Mouse (Mus musculus) CH12.LX (cell line): Measurements from ENCODE around the gene Srcap. TPM values are rescaled to one million over a fixed set of nuclear protein-coding genes. Genes with fewer than 3 reads are reported as not detected.
"Not testable (repeated sequence)": the region's sequence is repeated elsewhere in the genome, so short reads cannot be mapped to it uniquely, and the experiment has no call there.

Source experiments
- DNase-seq: peaks from one replicate; pipeline ENCODE4 v3.0.0-alpha.2; 2013; ENCODE audit errors: extremely low read depth
- H3K27ac ChIP-seq: 2 replicates; pipeline ENCODE4 v1.5.1; 2012; ENCODE audit warnings: low read depth, mild to moderate bottlenecking, control low read depth, moderate library complexity; ENCODE audit not compliant: insufficient read depth
- H3K27me3 ChIP-seq: replicated peaks from 2 replicates; pipeline ENCODE3; 2012; ENCODE audit warnings: inconsistent platforms
- H3K36me3 ChIP-seq, 2 experiments: replicated peaks in 1 of 2; 2 replicates each; pipeline versions ENCODE3 to v1.6.1; 2012; ENCODE audit warnings: inconsistent platforms in 1 of 2, low read length in 1 of 2, mild to moderate bottlenecking in 1 of 2, mixed read lengths in 1 of 2, moderate library complexity in 1 of 2; ENCODE audit not compliant: control insufficient read depth in 1 of 2, insufficient read depth in 1 of 2
- H3K4me1 ChIP-seq, 2 experiments: 2 replicates each; pipeline ENCODE4 v1.6.1; 2012; ENCODE audit warnings: inconsistent platforms in 1 of 2, moderate library complexity in 1 of 2; ENCODE audit not compliant: insufficient read depth in 2 of 2, control insufficient read depth in 1 of 2
- H3K4me2 ChIP-seq: 2 replicates; pipeline ENCODE4 v1.6.1; 2012; ENCODE audit warnings: low read depth, mild to moderate bottlenecking, control low read depth; ENCODE audit not compliant: poor library complexity, insufficient read depth, severe bottlenecking
- H3K4me3 ChIP-seq, 3 experiments: fragments of 150-350 bp in 1 of 3; sonication (generic) in 1 of 3; replicated peaks in 1 of 3; 2 replicates each; pipeline versions ENCODE3 to v1.5.1; 2011 to 2012; ENCODE audit warnings: low read depth in 2 of 3, low read length in 2 of 3, mild to moderate bottlenecking in 2 of 3, moderate library complexity in 2 of 3, control low read depth in 1 of 3, improper control_type of control experiment in 1 of 3, inconsistent platforms in 1 of 3, mixed read lengths in 1 of 3; ENCODE audit not compliant: poor library complexity in 1 of 3
- H3K79me2 ChIP-seq: replicated peaks from 2 replicates; pipeline ENCODE4 v1.6.1; 2012; ENCODE audit warnings: mild to moderate bottlenecking, moderate library complexity; ENCODE audit not compliant: control insufficient read depth, poor library complexity, insufficient read depth, severe bottlenecking; ENCODE audit errors: extremely low read depth
- H3K9ac ChIP-seq: 2 replicates; pipeline ENCODE4 v1.6.1; 2012; ENCODE audit warnings: low read depth, mild to moderate bottlenecking, control low read depth, moderate library complexity; ENCODE audit not compliant: insufficient read depth
- H3K9me3 ChIP-seq: replicated peaks from 2 replicates; pipeline ENCODE3; 2012; ENCODE audit warnings: low read length, inconsistent platforms, mixed read lengths
- BHLHE40 ChIP-seq: IDR thresholded peaks from 2 replicates; pipeline ENCODE4 v1.6.1; 2011; ENCODE audit warnings: mild to moderate bottlenecking, low read depth, low read length, improper control_type of control experiment
- CHD2 ChIP-seq: IDR thresholded peaks from 2 replicates; pipeline ENCODE4 v1.6.1; 2011; ENCODE audit warnings: low read length, improper control_type of control experiment
- E2F4 ChIP-seq: IDR thresholded peaks from 2 replicates; pipeline ENCODE4 v1.6.1; 2011; ENCODE audit warnings: low read depth, low read length, improper control_type of control experiment; ENCODE audit not compliant: insufficient replicate concordance
- EP300 ChIP-seq: IDR thresholded peaks from 2 replicates; pipeline ENCODE4 v1.6.1; 2011; ENCODE audit warnings: low read length, improper control_type of control experiment
- ETS1 ChIP-seq: conservative IDR thresholded peaks from 2 replicates; pipeline ENCODE4 v1.6.1; 2012; ENCODE audit warnings: low read depth, mild to moderate bottlenecking, inconsistent platforms, low read length, improper control_type of control experiment, moderate library complexity
- GABPA ChIP-seq: IDR thresholded peaks from 2 replicates; pipeline ENCODE4 v1.6.1; 2012; ENCODE audit warnings: low read depth, low read length, improper control_type of control experiment, inconsistent platforms; ENCODE audit not compliant: insufficient replicate concordance
- JUND ChIP-seq: conservative IDR thresholded peaks from 2 replicates; pipeline ENCODE4 v1.6.1; 2011; ENCODE audit warnings: low read depth, low read length, improper control_type of control experiment
- MAFK ChIP-seq: IDR thresholded peaks from 2 replicates; pipeline ENCODE4 v1.6.1; 2011; ENCODE audit warnings: low read length, improper control_type of control experiment; ENCODE audit not compliant: insufficient replicate concordance
- MEF2A ChIP-seq: IDR thresholded peaks from 2 replicates; pipeline ENCODE4 v1.6.1; 2014; ENCODE audit warnings: low read depth, mild to moderate bottlenecking, inconsistent platforms, low read length, improper control_type of control experiment, borderline replicate concordance
- NRF1 ChIP-seq: IDR thresholded peaks from 2 replicates; pipeline ENCODE4 v1.6.1; 2014; ENCODE audit warnings: low read depth, mild to moderate bottlenecking, inconsistent platforms, low read length, improper control_type of control experiment, moderate library complexity
- POLR2AphosphoS2 ChIP-seq: IDR thresholded peaks from 2 replicates; pipeline ENCODE4 v1.6.1; 2011; ENCODE audit warnings: low read depth, low read length, improper control_type of control experiment
- SMC3 ChIP-seq: IDR thresholded peaks from 2 replicates; pipeline ENCODE4 v1.6.1; 2011; ENCODE audit warnings: low read depth, low read length, improper control_type of control experiment
- TCF12 ChIP-seq: IDR thresholded peaks from 2 replicates; pipeline ENCODE4 v1.6.1; 2014; ENCODE audit warnings: low read depth, mild to moderate bottlenecking, inconsistent platforms, low read length, improper control_type of control experiment
- UBTF ChIP-seq: IDR thresholded peaks from 2 replicates; pipeline ENCODE4 v1.6.1; 2012; ENCODE audit warnings: low read depth, mild to moderate bottlenecking, inconsistent platforms, low read length, improper control_type of control experiment, moderate library complexity
- USF1 ChIP-seq: IDR thresholded peaks from 2 replicates; pipeline ENCODE4 v1.6.1; 2014; ENCODE audit warnings: low read depth, mild to moderate bottlenecking, inconsistent platforms, low read length, improper control_type of control experiment
- USF2 ChIP-seq: conservative IDR thresholded peaks from 2 replicates; pipeline ENCODE4 v1.6.1; 2011; ENCODE audit warnings: low read depth, low read length, improper control_type of control experiment
- ZC3H11A ChIP-seq: IDR thresholded peaks from 2 replicates; pipeline ENCODE4 v1.6.1; 2012; ENCODE audit warnings: low read depth, mild to moderate bottlenecking, inconsistent platforms, low read length, improper control_type of control experiment
- ZKSCAN1 ChIP-seq: IDR thresholded peaks from 2 replicates; pipeline ENCODE4 v1.6.1; 2012; ENCODE audit warnings: low read depth, inconsistent platforms, low read length, improper control_type of control experiment, borderline replicate concordance
- ZMIZ1 ChIP-seq: IDR thresholded peaks from 2 replicates; pipeline ENCODE4 v1.6.1; 2012; ENCODE audit warnings: low read depth, mild to moderate bottlenecking, inconsistent platforms, low read length, improper control_type of control experiment
- dilution Hi-C: fragments of 300-500 bp; cut with MboI; formaldehyde crosslinking; loops from 2 replicates; pipeline ENCODE4 v1.14.3; 2020; ENCODE audit warnings: low sequenced_read_pairs; ENCODE audit not compliant: extremely low pct_unique_long_range_greater_than_20kb, extremely low pct_ligation_motif_present
- in situ Hi-C: fragments of 300-500 bp; cut with MboI; formaldehyde crosslinking; loops from 3 replicates; pipeline ENCODE4 v1.14.3; 2019; ENCODE audit warnings: low sequenced_read_pairs, low pct_ligation_motif_present, low pct_unique_long_range_greater_than_20kb, mixed read lengths
- polyA plus RNA-seq: library from polyadenylated mRNA; unstranded; fragments of >175 nt; gene quantifications from 2 replicates; pipeline ENCODE4 v1.2.1, GENCODE M21; 2012; ENCODE audit warnings: low read depth; ENCODE audit not compliant: insufficient read length
- total RNA-seq, 2 experiments: library from RNA; depleted of rRNA; stranded (reverse); fragments of 300-350 nt in 1 of 2; fragments of >200 nt in 1 of 2; gene quantifications; 2 replicates each; pipeline ENCODE4 v1.2.3; 2012 to 2014

Srcap gene
- total and polyA plus RNA-seq, 3 experiments = 4.1 to 28.1 (median 19.9) TPM

DNA sequence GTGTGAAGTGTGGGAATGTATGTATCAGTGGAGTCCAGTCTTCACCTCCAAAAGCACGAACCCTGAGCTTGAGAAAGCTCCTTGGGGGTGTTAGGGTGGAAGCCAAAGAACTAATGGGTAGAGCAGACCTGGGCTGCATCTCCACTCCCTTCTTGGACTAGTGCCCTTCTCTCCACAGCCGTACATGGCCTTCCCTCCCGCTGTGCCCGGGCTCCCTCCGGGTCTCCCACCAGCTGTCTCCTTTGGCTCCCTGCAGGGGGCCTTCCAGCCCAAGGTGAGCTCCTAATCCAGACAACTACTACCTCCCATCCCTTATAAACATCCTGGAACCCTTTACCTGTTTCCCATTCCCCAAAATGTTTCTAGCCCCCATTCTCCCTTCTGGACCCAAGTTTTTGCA is 26.4 kb upstream of the Srcap start:
- H3K27ac ChIP-seq = no peak overlapping the region
- H3K9me3 ChIP-seq = no peaks in the 10 kb centered on the region
- H3K4me3 ChIP-seq = no peak overlapping the region
- H3K79me2 ChIP-seq = peaks cover 45% of the 10 kb centered on the region
- H3K27me3 ChIP-seq = no peaks in the 10 kb centered on the region
- in situ Hi-C loops = no loop called here
- no peak for DNase-seq
- TF ChIP-seq ZKSCAN1 (no peak), ZMIZ1 (no peak)
- dilution Hi-C loops = no loop called here
- peaks cover 8 to 27% of the 10 kb centered on the region in 2 experiments for H3K4me1 ChIP-seq
- H3K9ac ChIP-seq = no peak overlapping the region
- peaks cover 71 to 95% of the 10 kb centered on the region in 2 experiments for H3K36me3 ChIP-seq
- H3K4me2 ChIP-seq = no peak overlapping the region

DNA sequence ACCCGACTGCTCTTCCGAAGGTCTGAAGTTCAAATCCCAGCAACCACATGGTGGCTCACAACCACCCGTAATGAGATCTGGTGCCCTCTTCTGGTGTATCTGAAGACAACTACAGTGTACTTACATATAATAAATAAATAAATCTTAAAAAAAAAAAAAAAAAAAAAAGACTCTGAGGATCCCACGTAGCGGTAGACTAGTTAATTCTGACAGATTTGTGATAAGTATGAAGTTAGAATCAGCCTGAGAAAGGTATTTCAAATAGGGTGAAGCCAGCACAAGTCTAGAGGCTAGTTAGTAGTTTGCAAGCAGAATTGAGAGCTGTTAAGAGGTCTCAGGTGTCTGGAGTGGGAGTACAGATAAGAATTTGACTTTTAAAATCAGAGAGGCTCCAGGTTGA is 23.4 kb upstream of the Srcap start:
- DNase-seq, H3K27me3 ChIP-seq, H3K9ac ChIP-seq, H3K4me1 ChIP-seq, H3K4me3 ChIP-seq, H3K9me3 ChIP-seq, H3K27ac ChIP-seq, dilution Hi-C loops, H3K4me2 ChIP-seq, in situ Hi-C loops: not testable (repeated sequence)
- peaks cover 17% of the 10 kb centered on the region for H3K79me2 ChIP-seq
- H3K36me3 ChIP-seq = peaks cover 79 to 95% of the 10 kb centered on the region in 2 experiments

DNA sequence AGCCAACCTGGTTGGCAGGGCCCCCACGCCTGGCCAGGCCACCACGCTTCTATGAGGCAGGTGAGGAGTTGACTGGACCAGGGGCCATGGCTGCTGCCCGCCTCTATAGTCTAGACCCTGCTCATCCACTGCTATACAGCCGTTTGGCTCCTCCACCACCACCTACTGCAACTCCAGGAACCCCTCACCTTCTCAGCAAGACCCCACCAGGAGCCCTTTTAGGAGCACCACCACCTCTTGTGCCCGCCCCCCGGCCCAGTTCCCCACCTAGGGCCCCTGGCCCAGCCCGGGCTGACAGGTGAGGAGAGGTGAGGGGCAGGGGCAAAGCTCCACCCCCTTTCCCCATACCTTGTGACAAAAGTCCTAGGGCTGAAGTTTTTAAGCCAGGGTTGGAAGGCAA is 21.8 kb upstream of the Srcap start:
- dilution Hi-C loops = no loop called here
- H3K79me2 ChIP-seq = peaks cover 5% of the 10 kb centered on the region; the same call in 1 of the 2 replicates
- no peak for DNase-seq
- H3K4me3 ChIP-seq = no peak overlapping the region
- in situ Hi-C loops = no loop called here
- no peak overlapping the region for H3K27ac ChIP-seq
- TF ChIP-seq TCF12 (no peak), CHD2 (no peak), EP300 (no peak)
- H3K4me1 ChIP-seq = no peaks in the 10 kb centered on the region
- no peak overlapping the region for H3K4me2 ChIP-seq
- H3K36me3 ChIP-seq = peaks cover 67 to 88% of the 10 kb centered on the region in 2 experiments
- H3K9ac ChIP-seq = no peak overlapping the region
- H3K9me3 ChIP-seq = no peaks in the 10 kb centered on the region
- H3K27me3 ChIP-seq = no peaks in the 10 kb centered on the region

DNA sequence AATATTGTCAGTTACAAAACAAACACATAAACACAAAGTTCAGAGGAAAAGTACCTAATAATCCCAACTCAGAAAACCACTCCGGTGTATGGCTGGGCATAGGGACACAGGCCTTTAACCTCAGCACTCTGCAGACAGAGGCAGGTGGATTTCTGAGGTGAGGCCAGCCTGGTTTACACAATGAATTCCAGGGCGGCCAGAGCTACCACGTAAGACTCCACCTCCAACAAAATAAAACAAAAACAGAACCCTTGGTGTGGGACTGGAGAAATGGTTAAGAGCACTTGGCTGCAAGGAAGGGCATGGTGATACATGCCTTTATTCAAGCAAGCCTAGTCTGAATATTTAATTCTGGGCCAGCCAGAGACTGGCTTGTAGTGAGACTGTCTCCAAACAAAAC is 19.9 kb upstream of the Srcap start:
- peaks cover 51 to 73% of the 10 kb centered on the region in 2 experiments for H3K36me3 ChIP-seq
- dilution Hi-C loops = no loop called here
- no peak for DNase-seq
- H3K79me2 ChIP-seq = no peaks in the 10 kb centered on the region
- no peaks in the 10 kb centered on the region for H3K27me3 ChIP-seq
- H3K9ac ChIP-seq = no peak overlapping the region
- in situ Hi-C loops = no loop called here
- no peaks in the 10 kb centered on the region for H3K4me1 ChIP-seq
- TF ChIP-seq TCF12 = no peak
- no peak for TF ChIP-seq E2F4
- no peak for TF ChIP-seq UBTF
- no peak for TF ChIP-seq ZC3H11A
- TF ChIP-seq GABPA = no peak
- TF ChIP-seq BHLHE40 = no peak
- no peak for TF ChIP-seq EP300
- TF ChIP-seq USF2 = no peak
- no peak for TF ChIP-seq MAFK
- TF ChIP-seq SMC3 = no peak
- no peak for TF ChIP-seq MEF2A
- TF ChIP-seq USF1 = no peak
- no peak for TF ChIP-seq NRF1
- no peak for TF ChIP-seq POLR2AphosphoS2
- TF ChIP-seq ETS1 = no peak
- TF ChIP-seq JUND = no peak
- no peak overlapping the region for H3K4me2 ChIP-seq
- H3K4me3 ChIP-seq = no peak overlapping the region
- H3K27ac ChIP-seq = no peak overlapping the region
- H3K9me3 ChIP-seq = no peaks in the 10 kb centered on the region
